Mouse (Mus musculus): ENCODE data around the gene Prok1. TPM values are rescaled to one million over a fixed set of nuclear protein-coding genes. Genes with fewer than 3 reads are reported as not detected.
A peak's percentile ranks its signal among the peaks of the same experiment; 100 is the strongest.

The Prok1 gene
- polyA plus RNA-seq, 1 experiment from 2014 or later = 0.07 TPM

- ATAC-seq (ENCODE audit: insufficient read depth) = no peak
- Histone ChIP-seq H3K4me2 (no peak overlapping the region), H3K4me1 (replicated peaks) (no peaks in the 10 kb centered on the region), H3K36me3 (replicated peaks) (no peaks in the 10 kb centered on the region), H3K9me3 (replicated peaks) (no peaks in the 10 kb centered on the region), H3K9ac (no peak overlapping the region), H3K27me3 (peaks cover 3% of the 10 kb centered on the region; the same call in 1 of the 2 replicates), H3K4me3 (replicated peaks) (no peak overlapping the region), H3K27ac (replicated peaks) (no peak overlapping the region)
- 68% methylated on average over 2 of the region's 2 CpGs for WGBS (ENCODE audit: insufficient replicate concordance)
These were observed 1.5 kb downstream of the Prok1 start for GRCm38 (mm10) chr3:107238051-107238450.

- Histone ChIP-seq H3K27me3 (peaks cover 4% of the 10 kb centered on the region; the same call in 1 of the 2 replicates), H3K9me3 (replicated peaks) (no peaks in the 10 kb centered on the region), H3K4me3 (replicated peaks) (no peak overlapping the region), H3K36me3 (replicated peaks) (no peaks in the 10 kb centered on the region), H3K27ac (replicated peaks) (no peak overlapping the region), H3K9ac (no peak overlapping the region), H3K4me1 (replicated peaks) (peaks cover 1% of the 10 kb centered on the region; the same call in 1 of the 2 replicates), H3K4me2 (no peak overlapping the region)
- no peak for ATAC-seq (ENCODE audit: insufficient read depth)
- WGBS (ENCODE audit: insufficient replicate concordance) = 11% methylated on average over 2 of the region's 2 CpGs
These were observed 5.6 kb downstream of the Prok1 start for GRCm38 (mm10) chr3:107233945-107234344.

- H3K9ac ChIP-seq = no peak overlapping the region
- WGBS (ENCODE audit: insufficient replicate concordance) = 5% methylated on average over 11 of the region's 11 CpGs
- H3K4me1 ChIP-seq (replicated peaks) = peaks cover 5% of the 10 kb centered on the region; the same call in 1 of the 2 replicates
- H3K4me3 ChIP-seq (replicated peaks) = no peak overlapping the region
- no peaks in the 10 kb centered on the region for H3K9me3 ChIP-seq (replicated peaks)
- no peak overlapping the region for H3K4me2 ChIP-seq
- no peak for ATAC-seq (ENCODE audit: insufficient read depth)
- no peak overlapping the region for H3K27ac ChIP-seq (replicated peaks)
- peaks cover 4% of the 10 kb centered on the region; the same call in 1 of the 2 replicates for H3K27me3 ChIP-seq
- no peaks in the 10 kb centered on the region for H3K36me3 ChIP-seq (replicated peaks)
These were observed 6.1 kb downstream of the Prok1 start for GRCm38 (mm10) chr3:107233351-107233813.

- WGBS (ENCODE audit: insufficient replicate concordance) = 50% methylated on average over 4 of the region's 4 CpGs
- H3K4me2 ChIP-seq = no peak overlapping the region
- no peak overlapping the region for H3K27ac ChIP-seq (replicated peaks)
- no peaks in the 10 kb centered on the region for H3K36me3 ChIP-seq (replicated peaks)
- peaks cover 4% of the 10 kb centered on the region; the same call in 1 of the 2 replicates for H3K27me3 ChIP-seq
- H3K9me3 ChIP-seq (replicated peaks) = no peaks in the 10 kb centered on the region
- no peak overlapping the region for H3K9ac ChIP-seq
- no peak overlapping the region for H3K4me3 ChIP-seq (replicated peaks)
- ATAC-seq (ENCODE audit: insufficient read depth) = no peak
- peaks cover 5% of the 10 kb centered on the region; the same call in 1 of the 2 replicates for H3K4me1 ChIP-seq (replicated peaks)
These were observed 8.3 kb downstream of the Prok1 start for GRCm38 (mm10) chr3:107231202-107231601.

GRCm38 (mm10) chr3:107230527-107230926 is 9.0 kb downstream of the Prok1 start, which contains the start of gene A630076J17Rik:
A630076J17Rik (plus strand) TSS chr3:107230614.
- Histone ChIP-seq H3K36me3 (replicated peaks) (no peaks in the 10 kb centered on the region), H3K27me3 (peaks cover 4% of the 10 kb centered on the region; the same call in 1 of the 2 replicates), H3K4me3 (replicated peaks) (no peak within 1 kb of the TSS), H3K4me1 (replicated peaks) (peaks cover 5% of the 10 kb centered on the region; the same call in 1 of the 2 replicates), H3K27ac (replicated peaks) (no peak within 1 kb of the TSS), H3K9ac (no peak within 1 kb of the TSS), H3K9me3 (replicated peaks) (no peaks in the 10 kb centered on the region), H3K4me2 (no peak within 1 kb of the TSS)
- no peak for ATAC-seq (ENCODE audit: insufficient read depth)
- WGBS (ENCODE audit: insufficient replicate concordance) = 7% methylated on average over 1 of the region's 1 CpGs

GRCm38 (mm10) chr3:107229822-107230221 is 9.7 kb downstream of the Prok1 start:
- H3K27me3 ChIP-seq = peaks cover 4% of the 10 kb centered on the region; the same call in 1 of the 2 replicates
- H3K4me3 ChIP-seq (replicated peaks) = no peak overlapping the region
- H3K9me3 ChIP-seq (replicated peaks) = no peaks in the 10 kb centered on the region
- H3K36me3 ChIP-seq (replicated peaks) = no peaks in the 10 kb centered on the region
- no peak overlapping the region for H3K4me2 ChIP-seq
- peak; percentile 83 for ATAC-seq (ENCODE audit: insufficient read depth)
- no peak overlapping the region for H3K27ac ChIP-seq (replicated peaks)
- no peak overlapping the region for H3K9ac ChIP-seq
- 44% methylated on average over 5 of the region's 5 CpGs for WGBS (ENCODE audit: insufficient replicate concordance)
- H3K4me1 ChIP-seq (replicated peaks) = peaks cover 5% of the 10 kb centered on the region; the same call in 1 of the 2 replicates

- Histone ChIP-seq H3K36me3 (replicated peaks) (no peaks in the 10 kb centered on the region), H3K4me1 (replicated peaks) (peaks cover 5% of the 10 kb centered on the region; the same call in 1 of the 2 replicates), H3K4me3 (replicated peaks) (no peak overlapping the region), H3K9me3 (replicated peaks) (no peaks in the 10 kb centered on the region), H3K27ac (replicated peaks) (no peak overlapping the region), H3K27me3 (peaks cover 4% of the 10 kb centered on the region; the same call in 1 of the 2 replicates), H3K4me2 (no peak overlapping the region), H3K9ac (no peak overlapping the region)
- ATAC-seq (ENCODE audit: insufficient read depth) = no peak
- WGBS (ENCODE audit: insufficient replicate concordance) = 43% methylated on average over 5 of the region's 5 CpGs
These were observed 10.3 kb downstream of the Prok1 start for GRCm38 (mm10) chr3:107229221-107229620.

GRCm38 (mm10) chr3:107225820-107226219 is 13.7 kb downstream of the Prok1 start:
- no peak overlapping the region for H3K4me2 ChIP-seq
- no peaks in the 10 kb centered on the region for H3K27me3 ChIP-seq
- no peaks in the 10 kb centered on the region for H3K9me3 ChIP-seq (replicated peaks)
- no peak overlapping the region for H3K27ac ChIP-seq (replicated peaks)
- H3K36me3 ChIP-seq (replicated peaks) = no peaks in the 10 kb centered on the region
- 59% methylated on average over 5 of the region's 5 CpGs for WGBS (ENCODE audit: insufficient replicate concordance)
- H3K9ac ChIP-seq = no peak overlapping the region
- H3K4me1 ChIP-seq (replicated peaks) = peaks cover 5% of the 10 kb centered on the region; the same call in 1 of the 2 replicates
- no peak for ATAC-seq (ENCODE audit: insufficient read depth)
- H3K4me3 ChIP-seq (replicated peaks) = no peak overlapping the region

GRCm38 (mm10) chr3:107223230-107223629 is 16.3 kb downstream of the Prok1 start:
- no peak overlapping the region for H3K4me2 ChIP-seq
- H3K27ac ChIP-seq (replicated peaks) = no peak overlapping the region
- ATAC-seq (ENCODE audit: insufficient read depth) = no peak
- no peak overlapping the region for H3K4me3 ChIP-seq (replicated peaks)
- WGBS (ENCODE audit: insufficient replicate concordance) = 44% methylated on average over 1 of the region's 1 CpGs
- no peaks in the 10 kb centered on the region for H3K4me1 ChIP-seq (replicated peaks)
- no peaks in the 10 kb centered on the region for H3K9me3 ChIP-seq (replicated peaks)
- no peak overlapping the region for H3K9ac ChIP-seq
- no peaks in the 10 kb centered on the region for H3K27me3 ChIP-seq
- no peaks in the 10 kb centered on the region for H3K36me3 ChIP-seq (replicated peaks)

GRCm38 (mm10) chr3:107221608-107222007 is 17.9 kb downstream of the Prok1 start, which contains the start of gene Cym:
Cym (minus strand) TSS chr3:107221732.
- Histone ChIP-seq H3K4me2 (no peak within 1 kb of the TSS), H3K9ac (no peak within 1 kb of the TSS), H3K4me1 (replicated peaks) (no peaks in the 10 kb centered on the region), H3K27ac (replicated peaks) (no peak within 1 kb of the TSS), H3K36me3 (replicated peaks) (no peaks in the 10 kb centered on the region), H3K4me3 (replicated peaks) (no peak within 1 kb of the TSS), H3K9me3 (replicated peaks) (no peaks in the 10 kb centered on the region), H3K27me3 (no peaks in the 10 kb centered on the region)
- no peak for ATAC-seq (ENCODE audit: insufficient read depth)
- 56% methylated on average over 10 of the region's 10 CpGs for WGBS (ENCODE audit: insufficient replicate concordance)

- no peaks in the 10 kb centered on the region for H3K9me3 ChIP-seq (replicated peaks)
- no peak overlapping the region for H3K4me3 ChIP-seq (replicated peaks)
- no peak overlapping the region for H3K4me2 ChIP-seq
- H3K27ac ChIP-seq (replicated peaks) = no peak overlapping the region
- H3K27me3 ChIP-seq = no peaks in the 10 kb centered on the region
- ATAC-seq (ENCODE audit: insufficient read depth) = no peak
- WGBS (ENCODE audit: insufficient replicate concordance) = 63% methylated on average over 7 of the region's 7 CpGs
- no peak overlapping the region for H3K9ac ChIP-seq
- no peaks in the 10 kb centered on the region for H3K36me3 ChIP-seq (replicated peaks)
- H3K4me1 ChIP-seq (replicated peaks) = no peaks in the 10 kb centered on the region
These were observed 20.9 kb downstream of the Prok1 start for GRCm38 (mm10) chr3:107218572-107218971.

GRCm38 (mm10) chr3:107217101-107217480 is 22.4 kb downstream of the Prok1 start:
- no peak overlapping the region for H3K27ac ChIP-seq (replicated peaks)
- no peaks in the 10 kb centered on the region for H3K27me3 ChIP-seq
- no peaks in the 10 kb centered on the region for H3K4me1 ChIP-seq (replicated peaks)
- 65% methylated on average over 3 of the region's 3 CpGs for WGBS (ENCODE audit: insufficient replicate concordance)
- no peak overlapping the region for H3K4me3 ChIP-seq (replicated peaks)
- ATAC-seq (ENCODE audit: insufficient read depth) = no peak
- no peak overlapping the region for H3K4me2 ChIP-seq
- no peaks in the 10 kb centered on the region for H3K9me3 ChIP-seq (replicated peaks)
- H3K36me3 ChIP-seq (replicated peaks) = no peaks in the 10 kb centered on the region
- H3K9ac ChIP-seq = no peak overlapping the region
